Mouse (Mus musculus) 3134 (cell line): ENCODE measurements around the gene Cox4i2.

Experiments
- DNase-seq: peaks from one replicate; pipeline ENCODE4 v3.0.0-alpha.2; 2011; ENCODE audit warnings: low spot score; ENCODE audit not compliant: insufficient read length; ENCODE audit errors: extremely low read depth

Cox4i2 gene

GRCm38 (mm10) chr2:152794281-152794827 lies 40.4 kb downstream of the Cox4i2 start:
- DNase-seq: no peak

DNA sequence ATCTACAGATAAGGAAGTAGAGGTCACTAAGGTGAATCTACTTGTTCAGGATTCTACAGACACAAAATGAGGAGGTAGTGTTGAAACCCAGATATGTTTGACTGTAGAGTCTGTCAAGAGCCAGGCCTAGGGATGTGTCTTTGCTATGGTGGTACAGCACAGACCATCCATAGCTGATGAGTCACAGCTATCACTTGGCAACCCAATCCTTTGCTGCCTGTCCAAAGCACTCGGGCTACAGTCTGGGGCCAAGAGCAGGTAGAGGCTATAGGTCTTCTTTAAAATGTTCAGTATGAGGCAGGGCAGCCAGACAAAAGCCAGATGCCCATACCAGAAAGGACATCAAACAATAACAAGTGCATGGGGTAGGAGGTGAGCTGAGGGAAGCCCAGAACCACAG lies 43.6 kb downstream of the Cox4i2 start:
- no peak for DNase-seq

DNA sequence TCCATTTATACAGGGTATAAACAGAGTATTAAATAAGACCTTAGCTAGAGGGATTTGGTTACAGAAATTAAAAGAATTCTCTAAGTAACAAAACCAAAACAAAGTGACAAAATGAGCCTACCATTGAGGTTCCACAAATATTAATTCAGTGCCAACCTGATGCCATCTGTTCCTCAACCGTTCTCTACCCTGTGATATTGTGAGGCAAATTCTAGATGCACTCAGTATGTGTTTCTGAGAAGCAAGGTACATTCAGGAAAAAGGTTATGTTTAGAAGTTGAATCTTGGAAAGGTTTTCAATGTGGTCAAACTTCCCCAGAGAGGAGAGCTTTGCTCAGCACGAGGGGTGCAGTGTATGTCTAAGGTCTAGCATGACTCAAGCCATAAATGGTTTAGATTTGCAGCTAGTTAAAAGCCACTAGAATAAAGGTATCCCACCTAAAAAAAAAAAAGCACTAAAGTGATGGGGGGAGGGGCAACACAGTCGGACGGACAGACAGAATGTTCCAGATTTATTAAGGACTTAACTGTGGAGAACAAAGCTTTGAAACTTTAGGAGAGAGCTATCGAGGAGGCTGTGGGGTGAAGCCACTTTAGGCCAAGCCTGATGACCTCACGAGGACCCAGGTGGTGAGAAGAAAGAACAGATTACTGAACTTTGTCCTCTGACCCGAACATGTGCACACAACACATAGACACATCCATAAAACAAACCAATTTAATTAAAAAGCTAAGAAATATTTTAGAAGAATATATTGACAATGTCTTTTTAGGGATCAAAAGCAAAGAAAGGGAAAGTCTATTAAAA lies 46.2 kb downstream of the Cox4i2 start:
- no peak for DNase-seq

DNA sequence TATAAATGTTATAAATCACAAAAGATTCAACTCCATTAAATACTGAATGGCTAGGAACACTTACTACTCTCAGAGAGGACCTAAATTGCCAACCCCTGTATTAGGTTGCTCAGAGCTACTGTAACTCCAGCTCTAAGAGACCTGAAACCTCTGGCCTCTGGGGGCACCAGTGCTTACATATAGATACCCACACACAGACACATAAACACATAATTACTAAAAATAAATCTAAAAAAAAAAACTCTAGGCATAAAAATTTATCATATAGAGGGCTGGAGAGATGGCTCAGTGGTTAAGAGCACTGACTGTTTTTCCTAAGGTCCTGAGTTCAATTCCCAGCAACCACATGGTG lies 46.8 kb downstream of the Cox4i2 start:
- DNase-seq: no peak

- DNase-seq: no peak
Observed at GRCm38 (mm10) chr2:152802303-152802702, 48.3 kb downstream of the Cox4i2 start.

DNA sequence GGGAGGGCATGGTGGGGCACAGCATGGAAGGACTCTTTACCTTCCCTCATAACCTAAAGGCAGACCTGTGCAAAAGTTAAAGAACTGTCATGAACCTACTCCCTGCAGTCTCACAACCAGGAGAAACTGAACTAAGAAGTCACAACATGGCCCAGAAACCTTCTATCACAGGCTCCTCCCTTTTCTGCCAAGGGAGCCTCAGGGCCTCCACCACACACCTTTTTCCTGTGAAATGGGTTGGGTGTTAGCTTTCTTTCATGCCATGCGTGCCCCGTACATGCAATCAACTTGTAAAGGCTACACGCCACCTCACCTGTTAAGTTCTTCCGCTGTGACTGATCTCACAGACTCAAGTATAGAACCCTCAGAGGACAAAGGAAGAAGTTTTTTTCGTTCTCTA lies 49.1 kb downstream of the Cox4i2 start:
- no peak for DNase-seq

GRCm38 (mm10) chr2:152804408-152805110 lies 50.6 kb downstream of the Cox4i2 start:
- peak; percentile 35 for DNase-seq

GRCm38 (mm10) chr2:152805111-152805490 lies 51.1 kb downstream of the Cox4i2 start:
- DNase-seq: no peak

GRCm38 (mm10) chr2:152806037-152806436 lies 52.1 kb downstream of the Cox4i2 start:
- peak; percentile 80 for DNase-seq

DNA sequence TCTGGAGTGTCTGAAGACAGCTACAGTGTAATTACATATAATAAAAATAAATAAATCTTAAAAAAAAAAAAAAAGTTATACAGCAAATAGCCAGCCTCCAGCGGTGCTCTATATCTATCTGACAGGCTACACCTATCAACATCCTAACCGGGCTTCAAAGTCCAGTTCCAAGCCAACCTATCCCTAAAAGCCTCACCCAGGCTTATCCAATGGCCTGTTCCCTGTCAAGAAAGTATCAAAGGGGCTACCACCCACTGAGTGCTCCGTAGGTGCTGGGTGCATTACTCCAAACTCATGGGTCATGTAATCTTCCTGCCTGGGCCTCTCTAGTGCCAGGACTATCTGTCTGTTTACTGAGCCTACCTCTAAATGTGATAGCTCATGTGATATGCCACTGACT lies 54.2 kb downstream of the Cox4i2 start:
- DNase-seq: no peak

GRCm38 (mm10) chr2:152810158-152810941 lies 56.4 kb downstream of the Cox4i2 start:
- no peak for DNase-seq

- peak; percentile 55 for DNase-seq
Observed at GRCm38 (mm10) chr2:152811336-152812165, 57.6 kb downstream of the Cox4i2 start.

DNA sequence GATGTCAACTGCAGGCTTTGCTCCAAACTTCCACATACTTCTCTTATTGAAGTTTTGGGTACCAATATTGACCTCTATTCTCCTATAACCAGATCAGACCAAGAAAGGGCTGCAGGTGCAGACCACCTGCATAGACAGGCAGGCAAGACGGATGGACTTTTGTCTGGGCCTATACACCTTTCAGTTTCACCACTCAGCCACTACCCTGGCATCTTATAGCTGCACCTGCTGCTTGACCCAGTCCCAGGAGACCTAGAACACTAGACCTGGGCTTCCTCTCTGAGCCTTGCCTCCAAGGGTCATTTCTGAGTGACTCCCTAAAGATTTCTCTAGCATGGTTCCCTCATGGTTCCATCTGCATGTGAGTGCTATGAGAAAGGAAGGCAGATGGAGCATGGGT lies 59.3 kb downstream of the Cox4i2 start:
- no peak for DNase-seq

GRCm38 (mm10) chr2:152814213-152814874 lies 60.4 kb downstream of the Cox4i2 start:
- DNase-seq: peak; percentile 49
